Mouse (Mus musculus): Measurements from ENCODE around the gene Scp2. TPM values are rescaled to one million over a fixed set of nuclear protein-coding genes. Genes with fewer than 3 reads are reported as not detected.
A peak's percentile ranks its signal among the peaks of the same experiment; 100 is the strongest.
"Not testable (repeated sequence)": the region's sequence is repeated elsewhere in the genome, so short reads cannot be mapped to it uniquely, and the experiment has no call there.

The Scp2 gene
- total RNA-seq, 2 experiments from 2014 or later: 444 to 569 TPM

- DNase-seq: no peak
These were observed 35.1 kb downstream of the Scp2 start for GRCm38 (mm10) chr4:108109728-108110127.

- no peak for DNase-seq
These were observed 48.5 kb downstream of the Scp2 start, which contains the start of gene Podn for GRCm38 (mm10) chr4:108096345-108096744. Gene Podn (minus strand): TSS chr4:108096445.

- no peak for DNase-seq
These were observed 51.9 kb downstream of the Scp2 start for GRCm38 (mm10) chr4:108092741-108093397.

GRCm38 (mm10) chr4:108083993-108084392, 60.8 kb downstream of the Scp2 start:
- DNase-seq: no peak

DNA sequence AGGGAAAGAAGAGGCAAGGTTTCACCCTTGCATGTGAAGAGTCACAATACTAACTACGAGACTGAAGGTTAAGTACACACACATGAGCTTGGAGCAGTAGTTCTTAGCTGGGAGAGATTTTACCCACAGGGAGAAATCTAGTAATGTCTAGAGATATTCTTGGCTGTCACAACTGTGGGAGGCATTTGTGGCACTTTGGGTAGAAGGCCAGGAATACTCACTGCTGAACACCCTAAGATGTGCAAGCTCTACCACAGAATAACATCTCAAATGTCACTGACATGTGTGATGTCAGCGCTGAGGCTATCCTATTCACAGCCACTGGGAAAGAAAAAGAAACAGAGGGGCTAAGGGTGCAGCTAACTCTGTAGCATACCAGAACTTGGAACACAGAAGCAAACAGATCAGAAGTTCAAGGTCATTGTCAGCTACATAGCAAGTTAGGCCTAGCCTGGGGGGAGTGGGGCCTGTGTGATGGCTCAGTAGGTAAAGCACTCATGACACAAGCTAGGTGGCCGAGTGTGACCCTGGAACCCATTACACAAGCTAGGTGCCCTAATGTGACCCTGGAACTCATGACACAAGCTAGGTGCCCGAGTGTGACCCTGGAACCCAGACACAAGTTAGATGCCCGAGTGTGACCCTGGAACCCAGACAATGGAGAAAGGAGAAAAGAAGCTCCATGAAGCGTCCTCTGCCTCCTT, 61.6 kb downstream of the Scp2 start:
- DNase-seq: no peak

DNA sequence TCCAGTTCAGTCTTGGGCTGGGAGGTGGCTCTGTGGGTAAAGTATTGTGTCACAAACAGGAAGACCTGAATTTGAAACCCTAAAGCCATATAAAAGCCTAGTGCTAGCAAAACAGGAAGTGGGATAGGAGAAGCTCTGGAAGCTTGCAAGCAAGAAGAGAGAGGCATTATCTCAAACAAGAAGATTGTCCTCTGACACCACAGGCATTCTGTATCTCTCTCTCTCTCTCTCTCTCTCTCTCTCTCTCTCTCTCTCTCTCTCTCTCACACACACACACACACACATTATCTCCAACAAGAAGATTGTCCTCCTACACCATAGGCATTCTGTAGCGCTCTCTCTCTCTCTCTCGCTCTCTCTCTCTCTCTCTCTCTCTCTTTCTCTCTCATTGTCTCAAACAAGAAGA, 62.4 kb downstream of the Scp2 start:
- DNase-seq: no peak

GRCm38 (mm10) chr4:108080876-108081275, 63.9 kb downstream of the Scp2 start:
- no peak for DNase-seq

- peak; percentile 49 for DNase-seq
These were observed 65.0 kb downstream of the Scp2 start for GRCm38 (mm10) chr4:108079762-108080161.

DNA sequence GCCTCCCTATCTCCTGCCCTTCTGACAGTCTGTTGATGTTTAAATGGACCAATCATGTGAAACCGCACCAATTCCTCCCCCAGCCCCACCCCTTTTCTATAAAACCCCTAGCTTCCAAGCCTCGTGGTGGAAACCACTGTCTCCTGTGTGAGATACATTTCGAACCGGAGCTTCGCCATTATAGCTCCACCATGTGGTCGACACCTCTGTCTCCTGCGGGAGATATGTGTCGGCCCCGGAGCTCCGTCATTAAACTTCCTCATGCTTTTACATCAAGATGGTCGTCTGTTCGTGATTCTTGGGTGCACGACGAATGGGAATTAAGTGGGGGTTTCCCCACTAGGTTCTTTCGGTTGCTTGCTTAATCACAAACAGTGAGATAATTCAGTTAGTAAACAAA, 65.6 kb downstream of the Scp2 start:
- DNase-seq: not testable (repeated sequence)

DNA sequence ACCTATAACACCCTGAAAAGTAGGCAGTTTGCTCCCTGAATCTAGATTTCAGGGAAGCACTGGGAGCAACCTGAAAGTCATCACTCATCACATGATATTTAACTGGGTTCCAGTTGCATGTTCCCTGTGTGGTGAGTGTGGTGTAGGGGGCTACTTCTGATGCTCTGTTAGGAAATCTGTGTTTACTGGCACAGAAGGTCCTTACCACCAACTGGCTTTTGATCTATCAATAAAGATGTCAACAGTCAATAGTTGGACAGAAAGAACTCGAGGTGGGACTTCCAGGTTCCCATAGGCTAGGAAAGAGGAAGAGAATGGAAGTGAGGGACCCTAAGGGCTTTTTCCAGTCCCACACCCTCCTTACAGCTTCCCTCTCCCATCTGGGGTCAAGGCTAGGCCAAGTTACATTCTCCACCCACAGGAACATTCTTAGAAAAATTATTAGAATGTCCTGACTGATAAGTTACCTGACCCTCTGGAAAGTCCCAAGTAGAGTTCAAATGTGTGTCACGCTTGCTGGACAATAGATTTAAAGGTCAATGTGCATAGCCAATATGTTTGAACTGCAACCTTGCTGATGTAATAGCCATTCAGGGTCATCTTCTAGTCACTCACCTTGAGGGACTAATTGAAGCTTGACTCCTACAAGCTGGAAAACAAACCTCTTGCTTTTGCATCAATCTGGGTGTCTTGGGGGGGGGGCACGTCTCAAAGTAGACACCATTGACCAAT, 67.4 kb downstream of the Scp2 start:
- DNase-seq: no peak

GRCm38 (mm10) chr4:108074204-108074823, 70.5 kb downstream of the Scp2 start:
- DNase-seq: no peak

- DNase-seq: no peak
These were observed 72.7 kb downstream of the Scp2 start for GRCm38 (mm10) chr4:108072086-108072485.

DNA sequence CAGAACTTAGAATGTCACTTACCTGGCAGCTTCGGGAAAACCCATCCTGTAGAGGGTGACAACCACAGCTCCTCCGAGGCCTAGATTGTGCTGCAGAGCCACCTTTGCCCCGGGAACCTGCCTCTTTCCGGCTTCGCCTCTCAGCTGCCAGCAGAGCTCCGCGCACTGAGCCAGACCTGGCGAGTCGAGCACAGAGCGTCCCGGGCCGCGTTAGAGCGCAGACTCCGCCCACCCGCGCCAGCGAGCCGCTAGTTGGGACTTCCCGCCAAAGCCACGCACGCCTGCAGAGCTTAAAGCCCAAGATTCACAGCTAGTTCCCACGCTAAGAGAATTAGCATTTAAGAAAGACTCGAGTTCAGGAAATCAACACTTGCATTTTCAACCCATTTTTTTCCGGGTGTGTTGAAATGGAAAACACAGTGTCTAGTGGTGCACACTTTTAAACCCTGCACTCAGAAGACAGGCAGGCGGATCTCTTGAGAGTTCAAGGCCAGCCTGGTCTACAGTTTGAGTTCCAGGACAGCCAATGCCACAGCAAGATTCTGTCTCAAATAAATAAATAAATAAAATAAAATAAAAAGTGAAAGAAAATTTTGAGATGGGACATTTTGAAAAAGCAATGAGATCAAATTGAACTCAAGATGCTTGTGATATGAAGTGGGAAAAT, 73.4 kb downstream of the Scp2 start:
- peak; percentile 97 for DNase-seq

DNA sequence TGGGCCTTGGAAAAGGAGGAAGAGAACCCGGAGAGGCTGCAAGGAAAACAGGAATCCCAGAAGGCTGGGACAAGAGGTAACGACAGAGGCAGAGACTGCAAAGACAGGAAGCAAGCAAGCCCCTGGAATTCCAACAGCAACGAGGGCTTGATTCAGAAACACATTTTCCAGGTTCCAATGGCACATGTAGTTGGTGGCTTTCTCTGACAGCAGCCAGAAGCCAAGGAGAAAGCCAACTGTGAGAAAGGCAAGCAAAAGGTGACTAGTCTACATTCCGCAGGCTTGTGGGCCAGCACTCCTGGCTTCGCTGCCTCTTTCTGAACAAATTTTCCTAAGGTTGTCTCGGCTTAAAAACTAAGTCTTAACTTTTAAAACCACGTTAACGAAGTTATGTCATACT, 74.1 kb downstream of the Scp2 start:
- DNase-seq: peak; percentile 50

- DNase-seq: no peak
These were observed 74.5 kb downstream of the Scp2 start for GRCm38 (mm10) chr4:108070286-108070685.

DNA sequence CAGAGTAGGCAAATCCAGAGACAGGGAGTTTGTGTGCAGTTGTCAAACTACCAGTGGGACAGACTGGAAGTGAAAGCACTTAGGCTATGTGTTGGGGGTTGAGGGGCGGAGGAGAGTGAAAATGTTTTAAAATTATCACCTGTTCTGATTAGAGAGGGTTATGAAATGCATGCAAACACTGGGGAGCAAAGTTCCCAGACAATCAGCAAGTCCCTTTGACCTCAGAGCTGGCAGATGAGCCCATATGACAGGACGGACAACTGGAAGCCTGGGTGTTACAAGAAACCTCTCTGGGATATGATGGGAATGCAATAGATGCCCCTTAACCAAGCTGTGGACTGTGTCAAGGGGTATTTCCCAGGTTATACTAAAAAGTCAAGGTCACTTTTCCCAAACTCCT, 76.7 kb downstream of the Scp2 start:
- DNase-seq: no peak

- DNase-seq: no peak
These were observed 77.5 kb downstream of the Scp2 start for GRCm38 (mm10) chr4:108067261-108067660.

GRCm38 (mm10) chr4:108066569-108066968, 78.2 kb downstream of the Scp2 start:
- no peak for DNase-seq

DNA sequence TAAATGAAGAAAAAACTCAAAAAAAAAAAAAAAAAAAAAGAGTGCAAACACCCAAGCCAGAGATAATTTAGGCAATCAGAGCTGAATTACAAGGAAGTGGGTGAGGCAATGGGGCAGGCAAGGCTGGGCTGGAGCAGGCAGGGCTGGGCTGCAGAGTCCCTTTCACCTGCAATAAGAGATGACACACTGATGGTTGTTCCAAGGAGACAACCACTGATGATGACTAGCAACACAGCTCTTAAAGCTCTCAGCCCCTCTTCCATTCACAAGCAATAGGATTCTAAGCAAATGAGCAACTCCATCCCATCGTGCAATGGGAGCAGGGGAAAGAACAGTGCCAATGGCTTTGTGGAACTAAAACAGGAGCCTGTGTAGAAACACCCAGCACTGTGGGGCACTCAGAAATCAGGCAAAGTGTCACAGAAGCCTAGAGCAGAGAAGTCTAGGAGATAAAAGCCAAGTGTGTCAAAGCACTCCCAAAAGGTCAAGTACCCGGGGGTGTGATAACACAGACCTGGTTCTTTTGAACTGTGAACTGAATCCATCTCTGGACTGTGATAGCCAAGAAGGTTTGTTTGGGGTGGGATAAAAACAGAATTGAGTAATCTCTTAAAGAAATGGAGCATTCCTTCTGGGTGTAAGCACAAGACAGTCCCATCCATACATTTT, 79.5 kb downstream of the Scp2 start:
- peak; percentile 42 for DNase-seq

DNA sequence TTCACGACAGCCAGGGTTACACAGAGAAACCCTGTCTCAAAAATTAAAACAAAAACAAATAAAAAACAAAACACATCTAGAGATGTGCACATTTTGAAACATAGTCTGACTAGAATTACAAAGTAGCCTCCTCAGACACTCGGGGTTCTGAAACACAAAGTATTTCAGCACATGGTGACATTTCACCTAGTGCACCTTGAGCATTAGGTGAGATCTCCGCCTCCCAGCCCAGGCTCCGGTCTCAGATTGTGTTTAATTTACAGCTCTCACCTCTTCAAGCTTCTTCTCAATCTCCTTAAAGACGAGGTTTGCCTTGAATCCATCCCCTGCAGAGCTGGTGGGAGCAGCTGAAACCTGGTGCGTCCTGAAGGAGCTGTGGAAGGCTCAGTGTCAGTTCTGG, 81.2 kb downstream of the Scp2 start:
- DNase-seq: no peak

DNA sequence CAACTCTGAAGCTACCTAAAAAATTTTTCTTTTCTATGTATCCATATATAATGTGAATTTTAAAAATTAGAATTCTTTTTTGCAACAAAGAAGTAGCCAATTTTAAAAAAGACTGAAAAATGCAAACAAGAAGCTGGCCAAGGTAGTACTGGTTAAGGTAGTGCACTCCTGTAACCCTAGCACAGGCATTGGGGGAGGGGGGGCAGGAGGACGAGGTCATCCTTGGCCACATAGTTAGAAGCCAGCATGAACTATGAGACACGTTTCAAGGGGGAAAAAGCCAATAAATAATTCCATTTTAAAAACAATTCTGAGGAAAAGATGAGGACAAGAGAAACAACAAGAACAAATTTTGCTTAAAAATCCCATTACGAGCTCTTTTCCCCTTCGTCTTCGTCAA, 82.3 kb downstream of the Scp2 start:
- no peak for DNase-seq

DNA sequence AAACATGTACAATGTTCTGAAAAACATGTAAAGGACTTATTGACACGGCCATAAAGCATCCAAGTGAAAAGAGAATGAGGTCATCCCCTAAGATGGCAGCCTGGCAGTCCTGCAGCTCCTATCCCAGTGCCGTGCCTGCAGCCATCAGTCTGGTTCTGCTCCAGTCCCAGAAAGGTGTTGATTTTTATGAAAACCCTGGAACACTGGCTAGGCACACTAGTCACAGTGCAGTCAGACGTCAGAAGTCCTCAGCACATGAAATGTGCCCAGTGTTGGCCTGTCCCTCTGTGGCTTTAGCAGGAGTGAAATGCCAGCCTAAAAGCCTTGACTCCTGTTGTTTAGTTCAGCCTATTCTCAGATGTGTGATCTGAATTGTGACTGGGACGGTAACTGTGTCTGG, 84.0 kb downstream of the Scp2 start:
- no peak for DNase-seq

Data from adrenal gland, postnatal 10 days (tissue).